Mouse (Mus musculus): ENCODE measurements around the gene Spag7.

- TF ChIP-seq CTCF (IDR thresholded peaks at IDR 0.05; ENCODE audit: borderline replicate concordance, insufficient read depth, low read length) (no peak), POLR2A (IDR thresholded peaks at IDR 0.05; ENCODE audit: low read depth, low read length) (no peak)
Measured at GRCm38 (mm10) chr11:70664741-70665140, 4.5 kb downstream of the Spag7 start.

All from embryonic fibroblast, embryonic 13.5 days (primary cell).